Mouse (Mus musculus) myocyte (in vitro differentiated cells): Measurements from ENCODE around the gene Plekhh2.

Experiments used
- CEBPB ChIP-seq: IDR thresholded peaks from 2 replicates; pipeline ENCODE4 v1.6.1; 2011; ENCODE audit warnings: mild to moderate bottlenecking, moderate library complexity; ENCODE audit not compliant: poor library complexity, insufficient read depth, severe bottlenecking
- E2F4 ChIP-seq: IDR thresholded peaks from one replicate; pipeline ENCODE4 v1.6.1; 2011; ENCODE audit warnings: mild to moderate bottlenecking, control low read depth, moderate library complexity; ENCODE audit not compliant: insufficient read depth
- MAX ChIP-seq: IDR thresholded peaks from one replicate; pipeline ENCODE4 v1.6.1; 2011; ENCODE audit warnings: low read depth, mild to moderate bottlenecking, control low read depth
- MYOD1 ChIP-seq, 3 experiments: IDR thresholded peaks; one replicate each; pipeline ENCODE4 v1.6.1; 2011; ENCODE audit warnings: control low read depth in 2 of 3, low read depth in 2 of 3, mild to moderate bottlenecking in 2 of 3, moderate library complexity in 1 of 3; ENCODE audit not compliant: insufficient read length in 2 of 3, control insufficient read depth in 1 of 3
- MYOG ChIP-seq, 3 experiments: IDR thresholded peaks; one replicate each; pipeline ENCODE4 v1.6.1; 2011; ENCODE audit warnings: control low read depth in 2 of 3, low read depth in 2 of 3, mild to moderate bottlenecking in 2 of 3; ENCODE audit not compliant: insufficient read length in 2 of 3, control insufficient read depth in 1 of 3, insufficient read depth in 1 of 3
- POLR2A ChIP-seq: IDR thresholded peaks from one replicate; pipeline ENCODE4 v1.6.1; 2011; ENCODE audit warnings: low read depth, mild to moderate bottlenecking, control low read depth, moderate library complexity; ENCODE audit not compliant: insufficient read length
- SRF ChIP-seq: IDR thresholded peaks from one replicate; pipeline ENCODE4 v1.6.1; 2011; ENCODE audit warnings: low read depth; ENCODE audit not compliant: control insufficient read depth, insufficient read length
- TCF12 ChIP-seq: IDR thresholded peaks from one replicate; pipeline ENCODE4 v1.6.1; 2011; ENCODE audit warnings: mild to moderate bottlenecking, control low read depth; ENCODE audit not compliant: poor library complexity, insufficient read depth, severe bottlenecking
- USF1 ChIP-seq: IDR thresholded peaks from one replicate; pipeline ENCODE4 v1.6.1; 2011; ENCODE audit warnings: low read depth, mild to moderate bottlenecking, control low read depth, moderate library complexity

DNA sequence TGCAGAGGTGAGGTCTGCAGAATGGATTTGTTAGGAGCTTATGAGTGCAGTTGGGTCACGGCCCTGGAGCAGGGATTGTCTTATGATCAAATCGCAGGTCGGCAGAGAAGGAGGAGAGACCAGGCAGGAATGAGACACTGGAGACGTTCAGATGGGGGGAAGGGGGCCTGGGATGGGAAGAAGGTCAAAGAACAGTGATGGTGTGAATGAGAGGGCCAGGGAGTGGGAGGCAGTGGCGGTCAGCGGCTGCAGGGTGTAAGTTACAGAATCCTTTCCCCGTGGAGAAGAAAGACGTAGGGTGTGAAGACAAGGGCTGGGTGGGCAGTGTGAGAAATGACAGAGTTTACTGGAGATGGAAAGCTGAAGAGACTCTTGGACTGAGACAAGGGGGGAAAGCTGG lies 69.1 kb downstream of the Plekhh2 start:
- TF ChIP-seq POLR2A: no peak
- no peak for TF ChIP-seq USF1
- no peak for TF ChIP-seq CEBPB
- no peak for TF ChIP-seq TCF12
- TF ChIP-seq MYOG (IDR thresholded peaks at IDR 0.05; ENCODE audit: control insufficient read depth in 1 of 3, insufficient read depth in 1 of 3, insufficient read length in 2 of 3, low read depth in 2 of 3): no peak
- no peak for TF ChIP-seq SRF
- TF ChIP-seq E2F4: no peak
- TF ChIP-seq MAX: no peak
- no peak for TF ChIP-seq MYOD1 (IDR thresholded peaks at IDR 0.05; ENCODE audit: control insufficient read depth in 1 of 3, insufficient read length in 2 of 3, low read depth in 2 of 3)
